ENCODE assay signal across 8 mouse cellular contexts in genomic region chr4:137593601-137594495, GRCm38 (mm10). TPM values are rescaled to one million over a fixed set of nuclear protein-coding genes. Genes with fewer than 3 reads are reported as not detected.
DNase-seq lines count a peak whose midpoint lies in the region; ATAC-seq and TF ChIP-seq lines count a peak whose summit lies in the region.

Gene Usp48 (plus strand): TSS chr4:137593755.

- in situ Hi-C loops in CH12.LX (cut with MboI; ENCODE audit: low pct_ligation_motif_present, low pct_unique_long_range_greater_than_20kb, low sequenced_read_pairs) = no loop called here

- under 1% methylated on average over 90 of the region's 92 CpGs for WGBS in forebrain, embryonic 11.5 days
- WGBS in heart, embryonic 16.5 days = under 1% methylated on average over 92 of the region's 92 CpGs
- under 1% methylated on average over 91 of the region's 92 CpGs for WGBS in liver, embryonic 15.5 days (ENCODE audit: insufficient replicate concordance)
- under 1% methylated on average over 92 of the region's 92 CpGs for WGBS in neural tube, embryonic 12.5 days

- peak; percentile 94 for TF ChIP-seq POLR2A in CH12.LX (IDR thresholded peaks at IDR 0.05; ENCODE audit: low read depth, low read length)

- no peak for TF ChIP-seq EP300 in CH12.LX (IDR thresholded peaks at IDR 0.05; ENCODE audit: low read length)

- H3K79me2 ChIP-seq in CH12.LX (replicated peaks; ENCODE audit: control insufficient read depth, extremely low read depth, insufficient read depth, poor library complexity, severe bottlenecking) = peaks cover 44% of the 10 kb centered on the region

- H3K27ac ChIP-seq in CH12.LX (ENCODE audit: insufficient read depth, low read depth) = peak within 1 kb of the TSS; percentile 97
- peak within 1 kb of the TSS; percentile 94 for H3K27ac ChIP-seq in forebrain, embryonic 11.5 days (ENCODE audit: low read depth, low read length)
- H3K27ac ChIP-seq in heart, embryonic 16.5 days (ENCODE audit: low read length) = peak within 1 kb of the TSS; percentile 100
- peak within 1 kb of the TSS; percentile 100 for H3K27ac ChIP-seq in liver, embryonic 15.5 days (replicated peaks)
- H3K27ac ChIP-seq in neural tube, embryonic 12.5 days = peak within 1 kb of the TSS; percentile 98

- H3K36me3 ChIP-seq in CH12.LX (replicated peaks in 1 of 2; ENCODE audit: control insufficient read depth in 1 of 2, insufficient read depth in 1 of 2, low read length in 1 of 2) = peaks cover 0 to 19% of the 10 kb centered on the region in 2 experiments
- no peaks in the 10 kb centered on the region for H3K36me3 ChIP-seq in forebrain, embryonic 11.5 days (ENCODE audit: control insufficient read depth, insufficient read depth, low read length)
- H3K36me3 ChIP-seq in heart, embryonic 16.5 days (ENCODE audit: control insufficient read depth, insufficient read depth) = no peaks in the 10 kb centered on the region
- H3K36me3 ChIP-seq in liver, embryonic 15.5 days (replicated peaks) = 0 out of 2 replicates have a peak, but pooled peaks cover 8% of the 10 kb centered on the region
- H3K36me3 ChIP-seq in neural tube, embryonic 12.5 days = no peaks in the 10 kb centered on the region

- H3K27me3 ChIP-seq in CH12.LX (replicated peaks) = peaks cover 2% of the 10 kb centered on the region
- no peaks in the 10 kb centered on the region for H3K27me3 ChIP-seq in forebrain, embryonic 11.5 days (ENCODE audit: control insufficient read depth, insufficient read depth, low read length)
- no peaks in the 10 kb centered on the region for H3K27me3 ChIP-seq in heart, embryonic 16.5 days (ENCODE audit: control insufficient read depth, insufficient read depth, low read length)
- H3K27me3 ChIP-seq in liver, embryonic 15.5 days = no peaks in the 10 kb centered on the region
- H3K27me3 ChIP-seq in neural tube, embryonic 12.5 days (replicated peaks) = no peaks in the 10 kb centered on the region

- no peaks in the 10 kb centered on the region for H3K9me3 ChIP-seq in CH12.LX (replicated peaks; ENCODE audit: low read length)
- no peaks in the 10 kb centered on the region for H3K9me3 ChIP-seq in forebrain, embryonic 11.5 days (ENCODE audit: control insufficient read depth, low read length)
- no peaks in the 10 kb centered on the region for H3K9me3 ChIP-seq in heart, embryonic 16.5 days (replicated peaks; ENCODE audit: control insufficient read depth, low read length)
- no peaks in the 10 kb centered on the region for H3K9me3 ChIP-seq in liver, embryonic 15.5 days (replicated peaks)
- H3K9me3 ChIP-seq in neural tube, embryonic 12.5 days = no peaks in the 10 kb centered on the region

- peak within 1 kb of the TSS; percentile 98; the same call in 1 of the 2 replicates for H3K4me2 ChIP-seq in CH12.LX (ENCODE audit: insufficient read depth, low read depth, poor library complexity, severe bottlenecking)
- peak within 1 kb of the TSS; percentile 86 for H3K4me2 ChIP-seq in forebrain, embryonic 11.5 days (ENCODE audit: low read depth, low read length, severe bottlenecking)
- H3K4me2 ChIP-seq in heart, embryonic 16.5 days (ENCODE audit: low read depth, low read length) = peak within 1 kb of the TSS; percentile 97
- H3K4me2 ChIP-seq in liver, embryonic 15.5 days = peak within 1 kb of the TSS; percentile 81
- H3K4me2 ChIP-seq in neural tube, embryonic 12.5 days (replicated peaks) = peak within 1 kb of the TSS; percentile 78

- peak; percentile 92 for ATAC-seq in forebrain, embryonic 11.5 days (replicated peaks; ENCODE audit: low FRiP score)
- ATAC-seq in heart, embryonic 16.5 days (replicated peaks; ENCODE audit: extremely low read depth, insufficient read depth, low FRiP score) = peak; percentile 94
- peak; percentile 92 for ATAC-seq in liver, embryonic 15.5 days (ENCODE audit: insufficient read depth)
- peak; percentile 95 for ATAC-seq in neural tube, embryonic 12.5 days (ENCODE audit: low FRiP score, low read depth)

- dilution Hi-C loops in CH12.LX (cut with MboI; ENCODE audit: extremely low pct_ligation_motif_present, extremely low pct_unique_long_range_greater_than_20kb, low sequenced_read_pairs) = no loop called here

- TF ChIP-seq RAD21 in CH12.LX (IDR thresholded peaks at IDR 0.05; ENCODE audit: low read depth, low read length) = no peak

- peak; percentile 98 for DNase-seq in CH12.LX (ENCODE audit: extremely low read depth)
- peak; percentile 97 for DNase-seq in c-Kit-positive CD71-positive TER-119-negative erythroid progenitor cells, embryonic 14.5 days (ENCODE audit: low read depth)
- peak; percentile 100 for DNase-seq in forebrain, embryonic 11.5 days (ENCODE audit: low spot score)
- peak; percentile 99 for DNase-seq in kidney, postnatal 36 days
- DNase-seq in telencephalon, adult 2 months (ENCODE audit: low read depth, low spot score) = peak; percentile 98

- H3K4me1 ChIP-seq in CH12.LX (ENCODE audit: control insufficient read depth in 1 of 2, insufficient read depth in 2 of 2) = peaks cover 5 to 32% of the 10 kb centered on the region in 2 experiments
- peaks cover 4% of the 10 kb centered on the region; the same call in 1 of the 2 replicates for H3K4me1 ChIP-seq in forebrain, embryonic 11.5 days (replicated peaks; ENCODE audit: control insufficient read depth, insufficient read depth, low read length)
- H3K4me1 ChIP-seq in heart, embryonic 16.5 days (ENCODE audit: control insufficient read depth, insufficient read depth, low read length) = peaks cover 17% of the 10 kb centered on the region
- peaks cover 43% of the 10 kb centered on the region for H3K4me1 ChIP-seq in liver, embryonic 15.5 days (replicated peaks)
- peaks cover 20% of the 10 kb centered on the region for H3K4me1 ChIP-seq in neural tube, embryonic 12.5 days

- H3K9ac ChIP-seq in CH12.LX (ENCODE audit: insufficient read depth, low read depth) = peak within 1 kb of the TSS; percentile 92
- peak within 1 kb of the TSS; percentile 69 for H3K9ac ChIP-seq in forebrain, embryonic 11.5 days (ENCODE audit: low read length)
- peak within 1 kb of the TSS; percentile 94 for H3K9ac ChIP-seq in heart, embryonic 16.5 days (ENCODE audit: low read length)
- peak within 1 kb of the TSS; percentile 84 for H3K9ac ChIP-seq in liver, embryonic 15.5 days
- peak within 1 kb of the TSS; percentile 86 for H3K9ac ChIP-seq in neural tube, embryonic 12.5 days

- H3K4me3 ChIP-seq in CH12.LX (replicated peaks in 1 of 3; ENCODE audit: low read depth in 2 of 3, low read length in 2 of 3, poor library complexity in 1 of 3) = peak within 1 kb of the TSS; percentile 98 to 100 (median 99)
- peak within 1 kb of the TSS; percentile 89 for H3K4me3 ChIP-seq in forebrain, embryonic 11.5 days (ENCODE audit: low read depth, low read length)
- H3K4me3 ChIP-seq in heart, embryonic 16.5 days (ENCODE audit: low read length) = peak within 1 kb of the TSS; percentile 95
- H3K4me3 ChIP-seq in liver, embryonic 15.5 days (replicated peaks) = peak within 1 kb of the TSS; percentile 90
- peak within 1 kb of the TSS; percentile 87 for H3K4me3 ChIP-seq in neural tube, embryonic 12.5 days

- TF ChIP-seq CTCF in CH12.LX (conservative IDR thresholded peaks at IDR 0.05 in 1 of 2, IDR thresholded peaks at IDR 0.05 in 1 of 2; ENCODE audit: low read depth in 2 of 2, low read length in 2 of 2) = no peak

TF ChIP-seq in CH12.LX, 34 proteins besides CTCF, POLR2A, EP300 and RAD21:
- TF ChIP-seq SIN3A (IDR thresholded peaks at IDR 0.05; ENCODE audit: low read length) = peak; percentile 84
- no peak for TF ChIP-seq MAZ (IDR thresholded peaks at IDR 0.05; ENCODE audit: low read depth, low read length)
- peak; percentile 57 for TF ChIP-seq CHD2 (IDR thresholded peaks at IDR 0.05; ENCODE audit: low read length)
- TF ChIP-seq ELF1 (IDR thresholded peaks at IDR 0.05; ENCODE audit: low read depth, low read length) = peak; percentile 88
- TF ChIP-seq TCF12 (IDR thresholded peaks at IDR 0.05; ENCODE audit: low read depth, low read length) = peak; percentile 66; the same call in 1 of the 2 replicates
- peak; percentile 90 for TF ChIP-seq HCFC1 (IDR thresholded peaks at IDR 0.05; ENCODE audit: low read depth, low read length)
- TF ChIP-seq ETS1 (conservative IDR thresholded peaks at IDR 0.05; ENCODE audit: low read depth, low read length) = peak; percentile 25; the same call in 1 of the 2 replicates
- TF ChIP-seq MAX (IDR thresholded peaks at IDR 0.05; ENCODE audit: low read length) = peak; percentile 84
- TF ChIP-seq KAT2A (IDR thresholded peaks at IDR 0.05; ENCODE audit: insufficient replicate concordance, low read length) = peak; percentile 99
- TF ChIP-seq MYC (IDR thresholded peaks at IDR 0.05; ENCODE audit: low read depth, low read length) = peak; percentile 84
- peak; percentile 64 for TF ChIP-seq POLR2AphosphoS2 (IDR thresholded peaks at IDR 0.05; ENCODE audit: low read depth, low read length)
- peak; percentile 89 for TF ChIP-seq NRF1 (IDR thresholded peaks at IDR 0.05; ENCODE audit: low read depth, low read length)
- peak; percentile 33; the same call in 1 of the 2 replicates for TF ChIP-seq CHD1 (IDR thresholded peaks at IDR 0.05; ENCODE audit: low read depth, low read length)
- TF ChIP-seq USF2 (conservative IDR thresholded peaks at IDR 0.05; ENCODE audit: low read depth, low read length) = no peak
- 0 out of 2 replicates have a peak, but pooled peaks have one; percentile 43 for TF ChIP-seq MEF2A (IDR thresholded peaks at IDR 0.05; ENCODE audit: borderline replicate concordance, low read depth, low read length)
- no peak for TF ChIP-seq SMC3 (IDR thresholded peaks at IDR 0.05; ENCODE audit: low read depth, low read length)
- no peak for TF ChIP-seq UBTF (IDR thresholded peaks at IDR 0.05; ENCODE audit: low read depth, low read length)
- peak; percentile 95; the same call in 1 of the 2 replicates for TF ChIP-seq GABPA (IDR thresholded peaks at IDR 0.05; ENCODE audit: insufficient replicate concordance, low read depth, low read length)
- TF ChIP-seq NELFE (IDR thresholded peaks at IDR 0.05; ENCODE audit: low read depth, low read length) = peak; percentile 95
- 0 out of 2 replicates have a peak, but pooled peaks have one; percentile 40 for TF ChIP-seq TBP (conservative IDR thresholded peaks at IDR 0.05; ENCODE audit: low read depth, low read length)
- TF ChIP-seq BHLHE40 (IDR thresholded peaks at IDR 0.05; ENCODE audit: low read depth, low read length) = peak; percentile 86

RNA-seq across cellular contexts. Expression of gene Usp48, which starts in this region (rescaled TPM):
- total RNA-seq in CH12.LX (2012; rRNA removed) (26.6 and 28.5 TPM in 2 replicates), CH12.LX (2014; rRNA removed) (36.6 and 41.3 TPM in 2 replicates)
- 77.8 and 90.6 TPM in 2 replicates for polyA plus RNA-seq in CH12.LX (2012; ENCODE audit: insufficient read length, low read depth)
- 86.4 TPM in 2 replicates for polyA plus RNA-seq in forebrain, embryonic 11.5 days (2014; fragmentation: Nextera tagmentation; extraction: Ambion mirVana)
- polyA plus RNA-seq in heart, embryonic 16.5 days (2015; fragmentation: Nextera tagmentation; extraction: Ambion mirVana) = 32.5 and 34.8 TPM in 2 replicates
- polyA plus RNA-seq in liver, embryonic 15.5 days (2015; fragmentation: Nextera tagmentation; extraction: Ambion mirVana) = 27.1 and 27.5 TPM in 2 replicates
- polyA plus RNA-seq in neural tube, embryonic 12.5 days (2016; fragmentation: Nextera tagmentation; extraction: Ambion mirVana) = 76.5 and 79.0 TPM in 2 replicates

Comparison
In these comparisons a context has a peak if more than half of its experiments do, and no peak if none do; other contexts are left out.
1. Peak in every context shown above with its lines: DNase-seq, ATAC-seq, H3K4me3 ChIP-seq and H3K27ac ChIP-seq.